Mouse (Mus musculus) heart, postnatal 4 days (tissue): ENCODE data around the gene Gm9803. TPM values are rescaled to one million over a fixed set of nuclear protein-coding genes. Genes with fewer than 3 reads are reported as not detected.

ENCODE experiments used
- DNase-seq: peaks from one replicate; pipeline ENCODE4 v3.0.0; 2021
- total RNA-seq, 2 experiments: library from RNA; stranded (reverse); gene quantifications; 2 replicates each; pipeline ENCODE4 v1.2.3; 2021

Gm9803 gene
- total RNA-seq, 2 experiments from 2014 or later: 5.8 to 6.4 TPM

DNA sequence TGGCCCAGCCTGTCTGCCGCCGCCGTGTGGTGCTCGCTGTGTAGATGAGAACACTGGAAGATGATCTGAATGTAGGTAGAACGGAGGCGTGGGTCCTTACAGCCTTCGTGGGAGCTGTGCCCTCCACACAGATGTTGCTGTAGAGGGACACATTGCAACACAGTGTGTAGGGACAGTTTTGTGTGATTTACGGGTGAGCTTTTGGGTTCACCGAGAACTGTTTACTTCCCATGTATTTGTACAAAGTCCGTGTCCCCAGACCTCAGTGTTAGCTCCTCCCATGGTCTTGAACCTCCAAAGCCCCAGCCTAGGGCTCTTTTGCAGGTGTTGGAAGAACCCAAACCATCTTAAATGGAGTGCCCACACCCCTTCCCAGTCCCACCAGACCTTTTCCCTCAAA lies 10.9 kb upstream of the Gm9803 start:
- no peak for DNase-seq

DNA sequence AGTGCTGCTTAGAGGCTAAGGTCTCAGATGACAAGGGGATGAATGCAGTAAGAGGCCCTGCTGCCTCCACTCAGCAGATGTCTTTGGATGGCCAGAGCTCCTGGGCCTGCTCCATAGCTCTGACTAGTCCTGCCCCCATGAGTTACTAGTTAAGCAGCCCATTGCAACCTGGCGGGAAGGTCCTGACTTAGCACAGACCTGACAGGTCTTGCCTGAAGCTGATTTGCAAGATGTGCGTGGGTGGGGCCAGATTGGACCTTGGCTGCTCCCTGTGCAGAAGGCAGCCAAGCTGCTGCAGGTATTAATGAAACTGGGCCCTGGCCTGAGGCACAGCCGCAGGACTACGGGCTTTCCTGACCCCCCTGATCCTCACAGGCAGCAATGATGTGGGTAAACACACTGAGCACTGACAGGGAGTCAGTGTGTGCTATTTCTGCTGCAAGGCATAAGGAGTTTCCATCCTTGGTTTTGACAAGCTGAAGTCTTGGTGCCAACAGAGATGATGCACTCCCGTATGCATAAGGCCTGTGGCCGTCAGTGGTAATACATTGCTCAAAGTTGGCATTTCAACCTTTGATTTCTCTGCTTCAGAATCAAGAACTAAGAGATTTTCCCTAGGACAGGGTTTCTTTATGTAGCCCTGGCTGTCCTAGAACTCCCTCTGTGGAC lies 6.8 kb upstream of the Gm9803 start:
- DNase-seq: no peak

DNA sequence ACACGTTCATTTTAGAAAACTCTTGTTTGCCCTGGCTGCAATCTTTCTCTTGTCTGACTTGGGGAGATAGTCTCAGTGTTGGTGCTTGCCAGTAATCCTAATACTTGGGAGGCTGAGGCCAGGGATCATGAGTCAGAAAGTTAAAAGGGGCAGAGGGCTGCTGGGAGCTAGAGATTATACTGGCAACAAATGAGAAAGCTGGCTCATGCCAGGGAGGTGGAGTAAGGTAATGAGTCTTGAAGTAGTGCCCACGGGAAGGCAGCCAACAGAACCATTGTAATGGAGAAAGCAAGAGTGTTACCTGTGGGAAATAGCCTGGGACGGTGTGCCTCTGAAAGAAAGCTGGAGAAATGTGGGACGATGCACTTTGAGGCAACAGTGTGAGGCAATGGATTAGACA lies 6.0 kb upstream of the Gm9803 start:
- peak; percentile 55 for DNase-seq

GRCm38 (mm10) chr10:43518368-43518767 lies 5.5 kb upstream of the Gm9803 start:
- no peak for DNase-seq

GRCm38 (mm10) chr10:43519977-43520376 lies 3.9 kb upstream of the Gm9803 start:
- no peak for DNase-seq

GRCm38 (mm10) chr10:43527283-43528269 lies 3.7 kb downstream of the Gm9803 start:
- no peak for DNase-seq

- no peak for DNase-seq
Observed at GRCm38 (mm10) chr10:43534382-43534781, 10.5 kb downstream of the Gm9803 start.

DNA sequence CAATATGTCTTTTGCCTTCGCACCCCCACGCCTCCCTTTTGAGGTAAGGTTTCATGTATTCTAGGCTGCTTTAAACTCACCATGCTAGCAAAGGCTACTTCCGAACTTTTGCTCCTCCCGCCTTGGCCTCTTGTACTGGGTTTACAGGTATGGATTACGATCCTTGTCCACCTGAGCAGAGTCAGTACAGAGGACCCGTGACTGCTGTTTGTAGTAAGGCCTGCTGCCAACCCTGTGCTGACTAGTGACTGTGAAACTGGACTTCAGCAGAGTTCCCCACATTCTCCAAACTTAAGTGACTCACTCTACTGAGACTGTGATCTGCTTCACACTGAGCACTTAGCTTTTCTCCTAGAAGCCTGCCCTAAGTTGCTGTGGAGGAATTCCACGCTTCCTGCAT lies 13.8 kb downstream of the Gm9803 start:
- no peak for DNase-seq

DNA sequence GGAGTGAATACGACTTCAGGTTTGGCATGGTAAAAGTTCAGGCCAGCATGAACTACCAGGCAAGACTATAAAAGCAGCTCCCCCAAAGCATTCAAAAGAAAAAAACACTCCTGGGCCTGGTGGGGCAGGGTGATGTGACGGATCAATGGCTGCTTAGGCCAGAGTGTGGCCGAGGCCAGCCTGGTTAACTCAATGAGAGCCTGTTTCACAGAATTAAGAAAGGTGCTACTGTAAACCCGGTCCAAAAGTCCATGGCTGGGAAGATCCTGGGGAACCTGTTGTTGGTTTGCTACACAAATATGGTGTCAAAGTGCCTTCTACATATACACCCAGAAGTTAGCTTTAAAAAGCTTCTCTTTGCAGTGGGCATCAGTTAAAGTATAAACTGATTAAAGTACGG lies 14.9 kb downstream of the Gm9803 start:
- DNase-seq: no peak

- DNase-seq: no peak
Observed at GRCm38 (mm10) chr10:43539746-43540310, 15.9 kb downstream of the Gm9803 start.

GRCm38 (mm10) chr10:43540442-43541152 lies 16.7 kb downstream of the Gm9803 start, which contains the start of gene 1700021F05Rik:
Gene 1700021F05Rik (minus strand): TSS chr10:43540994.
- DNase-seq: peak; percentile 98

GRCm38 (mm10) chr10:43541153-43541544 lies 17.3 kb downstream of the Gm9803 start:
- no peak for DNase-seq

DNA sequence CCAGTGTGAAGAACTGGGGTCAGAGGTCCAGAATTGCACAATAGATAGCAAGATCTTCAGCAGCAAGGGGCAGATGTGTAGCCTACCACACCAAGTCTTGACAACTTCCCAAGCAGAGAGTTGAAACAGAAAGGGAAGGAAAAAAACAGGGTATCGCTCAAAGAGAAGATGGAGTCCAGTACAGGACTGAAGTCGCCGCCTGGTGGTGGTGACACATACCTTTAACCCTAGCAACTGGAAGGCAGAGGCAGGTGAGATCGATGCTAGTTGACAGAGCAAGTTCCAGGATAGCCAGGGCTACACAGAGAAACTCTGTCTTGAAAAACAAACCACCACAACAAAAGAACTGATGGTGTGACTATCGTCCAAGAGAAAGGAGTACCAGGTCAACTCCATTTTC lies 25.5 kb downstream of the Gm9803 start:
- no peak for DNase-seq

- DNase-seq: no peak
Observed at GRCm38 (mm10) chr10:43550923-43551322, 27.0 kb downstream of the Gm9803 start.

DNA sequence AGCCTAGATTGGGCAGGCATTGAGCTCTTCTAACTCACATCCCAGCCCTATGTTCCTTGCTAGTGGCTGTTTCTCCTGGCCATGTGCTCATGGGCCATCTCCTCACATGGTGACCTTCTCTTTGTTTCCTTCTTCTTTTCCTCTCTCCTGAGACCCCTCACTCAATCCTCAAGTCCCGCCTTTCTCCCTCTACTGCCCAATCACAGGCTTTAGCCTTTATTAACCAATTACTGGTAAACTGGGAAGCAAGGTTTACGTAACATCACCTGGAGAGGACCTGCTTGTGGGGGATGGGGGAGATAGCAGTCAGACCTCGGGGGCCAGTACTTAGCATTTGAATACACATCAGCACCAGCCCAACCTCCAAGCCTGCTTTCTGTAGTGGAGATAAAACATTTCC lies 27.5 kb downstream of the Gm9803 start:
- no peak for DNase-seq

GRCm38 (mm10) chr10:43557630-43558165 lies 33.8 kb downstream of the Gm9803 start:
- DNase-seq: no peak

GRCm38 (mm10) chr10:43559313-43559712 lies 35.4 kb downstream of the Gm9803 start:
- no peak for DNase-seq

- DNase-seq: no peak
Observed at GRCm38 (mm10) chr10:43560765-43561164, 36.9 kb downstream of the Gm9803 start.

GRCm38 (mm10) chr10:43561311-43561710 lies 37.4 kb downstream of the Gm9803 start:
- no peak for DNase-seq
